Mouse (Mus musculus) testis, adult 2 months (tissue): ENCODE measurements around the gene Tbata. TPM values are rescaled to one million over a fixed set of nuclear protein-coding genes. Genes with fewer than 3 reads are reported as not detected.

Source experiments
- H3K27ac ChIP-seq: fragments of 200-500 bp; 2 replicates; pipeline ENCODE4 v1.5.1; 2012; ENCODE audit warnings: low read depth, low read length; ENCODE audit not compliant: control insufficient read depth, insufficient read depth
- H3K27me3 ChIP-seq: fragments of 200-500 bp; 2 replicates; pipeline ENCODE4 v1.6.1; 2012; ENCODE audit warnings: mild to moderate bottlenecking, low read length, moderate library complexity; ENCODE audit not compliant: control insufficient read depth, insufficient read depth
- H3K36me3 ChIP-seq: fragments of 200-500 bp; 2 replicates; pipeline ENCODE4 v1.6.1; 2012; ENCODE audit warnings: mild to moderate bottlenecking, low read length; ENCODE audit not compliant: control insufficient read depth, insufficient read depth
- H3K4me1 ChIP-seq: fragments of 200-500 bp; 2 replicates; pipeline ENCODE4 v1.6.1; 2012; ENCODE audit warnings: low read length; ENCODE audit not compliant: control insufficient read depth, insufficient read depth
- H3K4me3 ChIP-seq: fragments of 200-500 bp; 2 replicates; pipeline ENCODE4 v1.5.1; 2012; ENCODE audit warnings: low read depth, mild to moderate bottlenecking, low read length, moderate library complexity, mixed read lengths; ENCODE audit not compliant: control insufficient read depth
- CTCF ChIP-seq: fragments of 200-500 bp; IDR thresholded peaks from 2 replicates; pipeline ENCODE4 v1.5.1; 2012; ENCODE audit warnings: low read depth, mild to moderate bottlenecking, inconsistent platforms, low read length, moderate library complexity; ENCODE audit not compliant: control insufficient read depth, insufficient read depth, insufficient replicate concordance
- POLR2A ChIP-seq: fragments of 200-500 bp; IDR thresholded peaks from 2 replicates; pipeline ENCODE4 v1.6.1; 2012; ENCODE audit warnings: low read depth, mild to moderate bottlenecking, inconsistent platforms, low read length, moderate library complexity; ENCODE audit not compliant: control insufficient read depth
- polyA plus RNA-seq: library from polyadenylated mRNA; depleted of rRNA; stranded (reverse); fragments of >200 nt; gene quantifications from 2 replicates; pipeline ENCODE4 v1.2.3, GENCODE M21; 2012; rRNA removed

Tbata gene
- polyA plus RNA-seq: 590 and 599 TPM in 2 replicates

- H3K27me3 ChIP-seq: no peaks in the 10 kb centered on the region
- TF ChIP-seq POLR2A (peak; percentile 54; the same call in 1 of the 2 replicates), CTCF (no peak)
- peak within 1 kb of the TSS; percentile 76 for H3K4me3 ChIP-seq
- H3K27ac ChIP-seq: no peak within 1 kb of the TSS
- H3K36me3 ChIP-seq: no peaks in the 10 kb centered on the region
- H3K4me1 ChIP-seq: peaks cover 8% of the 10 kb centered on the region
Measured at GRCm38 (mm10) chr10:61171654-61172053, at the start of gene Tbata. Gene Tbata (plus strand): TSS chr10:61171954.

GRCm38 (mm10) chr10:61123276-61123913 is 48.4 kb upstream of the Tbata start:
- H3K4me1 ChIP-seq: no peaks in the 10 kb centered on the region
- H3K4me3 ChIP-seq: no peak overlapping the region
- H3K36me3 ChIP-seq: no peaks in the 10 kb centered on the region
- H3K27ac ChIP-seq: no peak overlapping the region
- no peaks in the 10 kb centered on the region for H3K27me3 ChIP-seq
- TF ChIP-seq POLR2A (no peak), CTCF (no peak)

DNA sequence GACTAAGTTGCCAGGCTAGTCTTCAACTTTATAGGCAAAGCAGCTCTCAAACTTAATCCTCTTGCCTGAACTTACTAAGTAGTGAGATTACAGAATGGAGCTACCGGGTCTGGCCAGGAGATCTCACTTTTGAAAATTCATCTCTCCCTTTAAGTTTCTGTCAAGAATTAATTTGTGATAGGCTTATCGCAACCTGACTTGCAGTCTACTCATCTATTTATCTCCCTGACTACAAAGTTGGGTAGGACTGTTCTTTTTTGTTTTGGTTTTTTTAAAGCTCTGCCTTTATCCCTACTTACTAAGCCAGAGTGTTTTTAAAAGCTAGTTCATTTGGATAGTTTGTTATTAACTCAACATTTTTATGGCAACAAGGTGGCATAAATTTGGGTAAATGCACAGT is 47.3 kb upstream of the Tbata start:
- Histone ChIP-seq H3K36me3 (no peaks in the 10 kb centered on the region), H3K27me3 (no peaks in the 10 kb centered on the region), H3K4me1 (no peaks in the 10 kb centered on the region), H3K27ac (no peak overlapping the region), H3K4me3 (no peak overlapping the region)
- TF ChIP-seq POLR2A (no peak), CTCF (no peak)

DNA sequence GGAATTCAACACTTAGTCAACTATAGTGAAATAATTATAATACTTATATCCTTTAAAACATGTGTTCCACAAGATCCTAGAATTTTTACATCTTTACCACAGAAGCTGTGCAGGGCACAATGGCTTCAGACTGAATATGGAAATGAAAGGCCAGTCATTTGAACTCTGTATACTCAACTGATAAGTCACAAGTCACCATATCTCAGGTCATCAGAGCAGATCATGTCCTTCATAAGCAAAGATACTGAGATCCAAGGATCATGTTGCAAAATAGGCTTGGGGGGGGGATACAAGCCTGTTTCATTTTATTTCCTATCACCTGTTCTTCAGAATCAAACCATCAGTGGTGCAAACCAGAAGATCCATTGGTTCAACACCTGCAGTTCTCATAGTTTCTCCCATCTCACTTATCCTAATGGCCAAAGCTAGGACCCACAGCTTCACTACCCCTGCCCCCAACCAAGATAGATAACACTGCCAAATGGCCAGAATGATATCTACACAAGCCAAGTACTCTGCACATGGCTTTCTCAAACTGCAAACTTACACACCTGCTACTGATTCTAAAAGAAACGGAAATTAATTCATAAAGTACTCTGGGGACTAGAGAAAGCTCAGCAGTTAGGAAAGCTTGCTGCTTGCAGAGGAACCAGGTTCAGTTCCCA is 42.9 kb upstream of the Tbata start:
- Histone ChIP-seq H3K36me3 (no peaks in the 10 kb centered on the region), H3K4me3 (no peak overlapping the region), H3K4me1 (no peaks in the 10 kb centered on the region), H3K27ac (no peak overlapping the region), H3K27me3 (no peaks in the 10 kb centered on the region)
- TF ChIP-seq CTCF (no peak), POLR2A (no peak)

GRCm38 (mm10) chr10:61130959-61131358 is 40.8 kb upstream of the Tbata start:
- no peaks in the 10 kb centered on the region for H3K27me3 ChIP-seq
- H3K27ac ChIP-seq: no peak overlapping the region
- no peaks in the 10 kb centered on the region for H3K36me3 ChIP-seq
- TF ChIP-seq CTCF: no peak
- TF ChIP-seq POLR2A: no peak
- H3K4me1 ChIP-seq: no peaks in the 10 kb centered on the region
- H3K4me3 ChIP-seq: no peak overlapping the region

- no peak overlapping the region for H3K4me3 ChIP-seq
- no peaks in the 10 kb centered on the region for H3K36me3 ChIP-seq
- no peaks in the 10 kb centered on the region for H3K4me1 ChIP-seq
- no peak overlapping the region for H3K27ac ChIP-seq
- no peaks in the 10 kb centered on the region for H3K27me3 ChIP-seq
- TF ChIP-seq CTCF (no peak), POLR2A (no peak)
Measured at GRCm38 (mm10) chr10:61134041-61134440, 37.7 kb upstream of the Tbata start.

DNA sequence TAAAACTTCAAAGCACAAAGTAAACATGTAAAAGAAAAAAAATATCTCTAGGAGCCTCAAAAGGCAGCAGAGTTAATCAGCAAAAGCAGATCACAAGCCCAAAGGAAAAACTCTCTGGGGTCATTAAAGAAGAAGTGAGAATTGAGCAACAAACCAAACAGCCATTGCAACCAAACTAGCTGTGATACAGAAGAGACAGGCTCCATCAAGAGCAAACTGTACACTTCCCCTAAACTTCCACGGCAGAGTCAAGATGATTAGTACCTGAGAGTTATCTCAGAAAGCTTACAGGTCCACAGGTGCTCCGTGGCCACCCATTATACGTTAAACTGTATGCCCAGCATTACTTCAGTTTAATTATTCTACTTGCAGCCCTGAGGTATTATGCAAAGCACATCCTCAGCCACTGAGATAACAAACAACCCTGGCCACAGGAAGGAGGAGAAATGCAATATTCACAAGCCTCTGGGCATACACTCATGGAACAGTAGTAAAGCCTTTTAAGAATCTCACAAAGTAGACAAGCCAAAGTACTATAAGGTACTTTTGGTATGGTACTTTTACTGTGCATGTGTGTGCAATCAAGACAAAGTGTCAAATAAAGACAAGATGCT is 36.4 kb upstream of the Tbata start:
- no peak overlapping the region for H3K4me3 ChIP-seq
- no peaks in the 10 kb centered on the region for H3K36me3 ChIP-seq
- no peaks in the 10 kb centered on the region for H3K4me1 ChIP-seq
- H3K27me3 ChIP-seq: no peaks in the 10 kb centered on the region
- H3K27ac ChIP-seq: no peak overlapping the region
- TF ChIP-seq POLR2A: no peak
- no peak for TF ChIP-seq CTCF
